Mouse (Mus musculus): Measurements from ENCODE around the gene Nol7. TPM values are rescaled to one million over a fixed set of nuclear protein-coding genes. Genes with fewer than 3 reads are reported as not detected.

The Nol7 gene
- polyA plus RNA-seq, 1 experiment from 2014 or later, result 162 TPM

GRCm38 (mm10) chr13:43428436-43428835 lies 30.2 kb downstream of the Nol7 start:
- H3K27me3 ChIP-seq, result no peaks in the 10 kb centered on the region
- no peak for DNase-seq (ENCODE audit: low read depth, low spot score)

GRCm38 (mm10) chr13:43433395-43433794 lies 35.2 kb downstream of the Nol7 start:
- ChIA-PET POLR2A (no interaction called here), CTCF (no interaction called here)
- H3K27me3 ChIP-seq, result no peaks in the 10 kb centered on the region
- ATAC-seq (no peak), DNase-seq (ENCODE audit: low read depth, low spot score) (no peak)
- TF ChIP-seq CTCF (IDR thresholded peaks at IDR 0.05), result no peak
- in situ Hi-C loops (cut with MboI; ENCODE audit: low pct_unique_long_range_greater_than_20kb), result no loop called here

More at GRCm38 (mm10) chr13:43428436-43428835, 30.2 kb downstream of the Nol7 start:
- ChIA-PET POLR2A (no interaction called here), CTCF (interaction anchor here (0.6 kb wide), 1 partner anchor 51 kb away, joined by 3 read pairs; no protein-coding TSS in a partner anchor)
- in situ Hi-C loops (cut with MboI; ENCODE audit: low pct_unique_long_range_greater_than_20kb), result no loop called here
- no peak for ATAC-seq
- no peak for TF ChIP-seq CTCF (IDR thresholded peaks at IDR 0.05)

DNA sequence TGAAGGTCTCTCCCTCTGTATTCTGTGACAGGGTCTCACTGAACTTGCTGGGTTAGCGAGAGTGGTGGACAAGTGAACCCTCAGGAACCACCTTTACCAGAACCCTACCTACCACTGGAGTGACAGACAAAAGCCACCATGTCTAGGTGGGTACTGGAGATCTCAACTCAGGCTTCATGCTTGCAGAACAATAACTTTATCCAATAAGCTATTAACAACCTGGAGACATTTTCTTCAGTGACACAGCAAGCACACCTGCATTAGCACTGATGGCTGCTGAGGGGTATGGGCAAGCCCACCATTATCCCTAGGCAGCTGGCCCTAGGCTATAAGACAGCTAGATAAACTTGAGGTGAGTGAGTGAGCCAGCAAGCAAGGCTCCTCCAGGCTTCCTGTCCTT lies 42.2 kb downstream of the Nol7 start:
- ChIA-PET CTCF (no interaction called here), POLR2A (no interaction called here)
- in situ Hi-C loops (cut with MboI; ENCODE audit: low pct_unique_long_range_greater_than_20kb), result no loop called here
- no peak for TF ChIP-seq CTCF (IDR thresholded peaks at IDR 0.05)
- H3K27me3 ChIP-seq, result no peaks in the 10 kb centered on the region
- ATAC-seq (no peak), DNase-seq (ENCODE audit: low read depth, low spot score) (no peak)

- POLR2A ChIA-PET, result no interaction called here
- ATAC-seq (no peak), DNase-seq (ENCODE audit: low read depth, low spot score) (no peak)
- no peak for TF ChIP-seq CTCF (IDR thresholded peaks at IDR 0.05)
- CTCF ChIA-PET, result no interaction called here
- in situ Hi-C loops (cut with MboI; ENCODE audit: low pct_unique_long_range_greater_than_20kb), result no loop called here
- H3K27me3 ChIP-seq, result no peaks in the 10 kb centered on the region
Measured at GRCm38 (mm10) chr13:43442551-43442950, 44.4 kb downstream of the Nol7 start.

DNA sequence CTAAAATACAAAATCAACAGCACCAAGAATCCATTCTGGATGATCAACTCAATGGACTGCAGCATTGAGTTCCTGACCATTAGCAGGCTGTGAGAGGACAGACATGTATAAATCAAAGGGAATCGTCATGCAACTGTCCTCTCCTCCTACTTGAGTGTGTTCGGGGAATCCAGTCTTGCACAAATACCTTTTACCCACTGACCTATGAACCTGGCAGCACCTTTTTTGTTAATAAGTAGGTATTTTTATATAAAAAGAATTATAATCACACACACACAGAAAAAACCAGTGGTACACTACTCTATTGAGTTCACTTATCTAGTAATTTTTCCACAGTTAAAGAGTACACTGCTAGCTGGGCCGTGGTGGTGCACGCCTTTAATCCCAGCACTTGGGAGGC lies 45.5 kb downstream of the Nol7 start:
- TF ChIP-seq CTCF (IDR thresholded peaks at IDR 0.05), result no peak
- in situ Hi-C loops (cut with MboI; ENCODE audit: low pct_unique_long_range_greater_than_20kb), result no loop called here
- ChIA-PET POLR2A (no interaction called here), CTCF (interaction anchor here (1.3 kb wide), 1 partner anchor 10 kb away, joined by 3 read pairs; no protein-coding TSS in a partner anchor)
- no peaks in the 10 kb centered on the region for H3K27me3 ChIP-seq
- DNase-seq (ENCODE audit: low read depth, low spot score) (no peak), ATAC-seq (no peak)

GRCm38 (mm10) chr13:43444717-43445116 lies 46.5 kb downstream of the Nol7 start:
- TF ChIP-seq CTCF (IDR thresholded peaks at IDR 0.05), result no peak
- DNase-seq (ENCODE audit: low read depth, low spot score), result no peak
- ATAC-seq, result no peak
- CTCF ChIA-PET, result no interaction called here
- POLR2A ChIA-PET, result no interaction called here
- no peaks in the 10 kb centered on the region for H3K27me3 ChIP-seq
- in situ Hi-C loops (cut with MboI; ENCODE audit: low pct_unique_long_range_greater_than_20kb), result no loop called here

- ATAC-seq, result no peak
- H3K27me3 ChIP-seq, result no peaks in the 10 kb centered on the region
- CTCF ChIA-PET, result no interaction called here
- POLR2A ChIA-PET, result no interaction called here
- in situ Hi-C loops (cut with MboI; ENCODE audit: low pct_unique_long_range_greater_than_20kb), result no loop called here
- no peak for TF ChIP-seq CTCF (IDR thresholded peaks at IDR 0.05)
- DNase-seq (ENCODE audit: low read depth, low spot score), result no peak
Measured at GRCm38 (mm10) chr13:43445754-43446153, 47.6 kb downstream of the Nol7 start.

DNA sequence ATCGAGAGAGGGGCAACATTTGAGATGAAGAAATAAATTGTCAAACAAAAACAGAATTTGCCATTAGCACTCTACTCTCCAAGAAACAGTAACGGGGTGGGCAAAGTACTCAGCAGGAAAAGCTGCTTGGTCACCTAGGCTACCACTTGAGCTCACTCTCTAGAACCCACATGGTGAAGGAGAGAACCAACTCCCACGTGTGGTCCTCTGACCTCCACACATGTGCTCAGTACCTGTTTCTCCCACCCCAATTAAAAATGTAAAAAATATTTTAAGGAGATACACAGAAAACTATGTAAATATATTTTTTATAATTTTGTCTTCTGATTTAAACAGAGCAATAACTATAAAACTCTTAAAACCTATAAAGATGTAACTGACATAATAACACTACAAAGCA lies 49.5 kb downstream of the Nol7 start:
- ChIA-PET CTCF (no interaction called here), POLR2A (no interaction called here)
- DNase-seq (ENCODE audit: low read depth, low spot score), result no peak
- no peak for TF ChIP-seq CTCF (IDR thresholded peaks at IDR 0.05)
- H3K27me3 ChIP-seq, result no peaks in the 10 kb centered on the region
- no peak for ATAC-seq
- in situ Hi-C loops (cut with MboI; ENCODE audit: low pct_unique_long_range_greater_than_20kb), result no loop called here

DNA sequence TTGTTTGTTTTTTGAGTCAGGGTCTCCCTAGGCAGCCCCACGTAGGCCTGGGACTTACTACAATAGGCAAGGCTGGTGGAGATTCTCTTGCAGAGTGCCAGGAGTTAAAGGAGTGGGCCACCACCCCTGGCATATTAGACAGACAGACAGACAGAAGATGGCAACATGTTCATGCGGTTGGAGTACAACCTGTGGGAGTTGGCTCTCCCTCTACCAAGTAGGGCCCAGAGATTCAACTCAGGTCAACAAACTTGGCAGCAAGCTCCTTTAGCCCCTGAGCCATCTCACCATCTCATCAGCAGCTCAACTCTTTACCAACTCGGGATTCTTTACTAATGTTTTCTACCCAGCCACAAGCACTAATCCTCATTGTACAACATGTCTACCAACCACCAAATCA lies 52.5 kb downstream of the Nol7 start:
- ATAC-seq, result no peak
- no peak for TF ChIP-seq CTCF (IDR thresholded peaks at IDR 0.05)
- in situ Hi-C loops (cut with MboI; ENCODE audit: low pct_unique_long_range_greater_than_20kb), result no loop called here
- CTCF ChIA-PET, result interaction anchor here (1.3 kb wide), 1 partner anchor 25 kb away, joined by 3 read pairs; no protein-coding TSS in a partner anchor
- H3K27me3 ChIP-seq, result no peaks in the 10 kb centered on the region
- DNase-seq (ENCODE audit: low read depth, low spot score), result no peak
- POLR2A ChIA-PET, result no interaction called here

GRCm38 (mm10) chr13:43452177-43452576 lies 54.0 kb downstream of the Nol7 start:
- no peaks in the 10 kb centered on the region for H3K27me3 ChIP-seq
- ATAC-seq (no peak), DNase-seq (ENCODE audit: low read depth, low spot score) (no peak)
- in situ Hi-C loops (cut with MboI; ENCODE audit: low pct_unique_long_range_greater_than_20kb), result no loop called here
- no peak for TF ChIP-seq CTCF (IDR thresholded peaks at IDR 0.05)
- POLR2A ChIA-PET, result no interaction called here
- CTCF ChIA-PET, result interaction anchor here (0.9 to 1.3 kb wide), 2 partner anchors 10 to 12 kb away, joined by 3 to 5 read pairs; no protein-coding TSS in a partner anchor

DNA sequence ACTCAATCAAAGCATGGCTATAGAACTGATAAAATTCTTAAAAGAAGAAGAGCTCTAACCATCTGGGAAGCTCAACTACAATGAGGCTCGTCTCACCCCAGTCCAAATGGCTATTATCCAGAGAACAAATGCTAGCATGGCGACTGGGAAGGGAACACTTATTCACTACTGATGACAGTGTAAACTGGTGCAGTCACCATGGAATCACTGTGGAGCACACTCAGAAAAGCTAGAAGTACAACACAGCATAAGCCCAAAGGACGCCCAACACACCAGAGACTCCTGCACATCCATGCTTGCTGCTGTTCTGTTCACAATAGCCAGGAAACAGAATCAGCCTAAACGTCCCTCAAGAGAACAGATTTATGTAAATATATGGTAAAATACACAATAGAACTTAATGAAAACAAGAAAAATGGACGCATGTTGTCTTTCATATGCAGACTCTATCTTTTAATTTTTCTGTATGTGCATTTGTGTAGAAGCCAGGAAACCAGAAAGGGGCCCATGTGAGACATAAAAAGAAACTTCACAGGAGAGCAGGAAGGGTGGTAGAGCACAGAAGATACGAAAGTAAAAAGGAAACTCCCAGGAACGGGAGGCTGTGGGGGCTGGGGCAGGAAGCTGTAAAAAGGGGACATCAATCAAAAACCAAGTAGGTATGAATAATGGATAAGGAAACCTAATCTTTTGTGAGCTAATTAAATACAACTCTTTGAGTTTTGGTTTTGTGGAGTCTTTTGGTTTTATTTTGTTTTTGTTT lies 54.8 kb downstream of the Nol7 start:
- ChIA-PET POLR2A (no interaction called here), CTCF (interaction anchor here (0.9 to 1.3 kb wide), 3 partner anchors 9 to 12 kb away, joined by 3 to 5 read pairs (median 3); no protein-coding TSS in a partner anchor)
- TF ChIP-seq CTCF (IDR thresholded peaks at IDR 0.05), result no peak
- in situ Hi-C loops (cut with MboI; ENCODE audit: low pct_unique_long_range_greater_than_20kb), result no loop called here
- ATAC-seq (no peak), DNase-seq (ENCODE audit: low read depth, low spot score) (no peak)
- no peaks in the 10 kb centered on the region for H3K27me3 ChIP-seq
